Mouse (Mus musculus): ENCODE measurements around the gene Atp2b4. TPM values are rescaled to one million over a fixed set of nuclear protein-coding genes. Genes with fewer than 3 reads are reported as not detected.
"Not testable (repeated sequence)": the region's sequence is repeated elsewhere in the genome, so short reads cannot be mapped to it uniquely, and the experiment has no call there.

The Atp2b4 gene
- polyA plus RNA-seq, 1 experiment from 2014 or later = 13.9 TPM

GRCm38 (mm10) chr1:133715191-133715590 lies 85.7 kb downstream of the Atp2b4 start:
- H3K36me3 ChIP-seq = peaks cover 65% of the 10 kb centered on the region
- no peaks in the 10 kb centered on the region for H3K27me3 ChIP-seq (replicated peaks)
- H3K4me2 ChIP-seq = no peak overlapping the region
- no peaks in the 10 kb centered on the region for H3K9me3 ChIP-seq
- H3K4me1 ChIP-seq = peaks cover 24% of the 10 kb centered on the region
- no peak overlapping the region for H3K27ac ChIP-seq (replicated peaks)
- WGBS = 59% methylated on average over 1 of the region's 1 CpGs
- no peak overlapping the region for H3K4me3 ChIP-seq
- no peak overlapping the region for H3K9ac ChIP-seq
- ATAC-seq (ENCODE audit: extremely low read depth, insufficient number of reproducible peaks, low FRiP score, low TSS enrichment) = no peak

DNA sequence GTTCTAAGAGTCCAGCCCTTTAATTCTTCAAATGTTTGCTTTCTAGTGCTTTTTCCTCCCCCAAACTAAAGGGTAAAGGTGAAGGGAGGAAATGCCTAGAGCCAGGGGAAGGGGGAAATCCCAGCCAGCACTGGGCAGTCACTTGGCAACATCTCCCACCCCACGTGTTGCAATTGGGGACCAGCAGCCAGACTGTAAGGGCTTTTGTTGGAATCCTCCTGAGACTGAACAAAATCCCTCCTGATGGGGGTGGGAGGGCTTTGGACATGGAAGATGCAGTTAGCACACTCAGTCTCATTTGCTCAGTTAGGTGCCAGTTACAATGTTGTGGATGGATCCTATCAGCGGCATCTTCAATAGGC lies 87.9 kb downstream of the Atp2b4 start:
- Histone ChIP-seq H3K9ac (no peak overlapping the region), H3K4me2 (no peak overlapping the region), H3K27me3 (replicated peaks) (no peaks in the 10 kb centered on the region), H3K4me1 (peaks cover 24% of the 10 kb centered on the region), H3K27ac (replicated peaks) (no peak overlapping the region), H3K36me3 (peaks cover 64% of the 10 kb centered on the region), H3K4me3 (no peak overlapping the region), H3K9me3 (no peaks in the 10 kb centered on the region)
- 35% methylated on average over 2 of the region's 2 CpGs for WGBS
- ATAC-seq (ENCODE audit: extremely low read depth, insufficient number of reproducible peaks, low FRiP score, low TSS enrichment) = no peak

DNA sequence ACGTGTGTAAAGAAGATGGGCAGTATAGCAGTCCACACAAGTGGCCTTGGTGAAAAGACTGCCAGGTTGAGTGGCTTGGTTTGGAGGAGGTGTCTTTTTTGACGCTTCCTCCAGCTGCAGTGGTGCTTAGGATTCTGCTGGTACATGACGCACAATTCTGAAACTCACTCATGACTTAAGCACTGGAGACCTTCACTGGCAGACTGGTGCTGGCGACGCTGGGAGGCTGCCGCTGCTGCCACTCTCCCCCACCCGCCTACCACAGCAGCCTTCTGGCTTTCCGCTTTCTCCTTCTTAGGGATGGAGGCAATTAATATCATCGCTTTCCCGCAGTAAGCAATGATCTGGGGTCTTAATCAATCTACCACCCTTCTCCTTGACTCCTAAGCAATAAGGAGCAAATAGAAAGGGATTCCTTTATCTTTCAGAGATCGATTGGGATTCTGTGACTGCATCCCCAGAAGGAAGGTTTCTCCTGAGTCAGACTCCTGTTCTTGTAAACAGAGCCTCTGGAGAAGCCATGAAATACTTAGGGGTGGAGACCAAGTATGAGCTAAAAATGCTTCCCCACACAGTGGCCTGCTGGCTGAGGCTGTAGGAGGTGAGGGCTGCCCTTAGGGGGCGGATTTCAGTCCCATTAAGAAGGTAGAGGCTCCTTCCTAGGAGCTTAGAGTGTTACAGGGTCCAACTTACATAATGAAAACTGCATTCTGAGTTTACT lies 88.4 kb downstream of the Atp2b4 start:
- no peak for ATAC-seq (ENCODE audit: extremely low read depth, insufficient number of reproducible peaks, low FRiP score, low TSS enrichment)
- no peak overlapping the region for H3K9ac ChIP-seq
- H3K4me1 ChIP-seq = peaks cover 24% of the 10 kb centered on the region
- peaks cover 64% of the 10 kb centered on the region for H3K36me3 ChIP-seq
- no peak overlapping the region for H3K4me2 ChIP-seq
- no peak overlapping the region for H3K27ac ChIP-seq (replicated peaks)
- no peaks in the 10 kb centered on the region for H3K27me3 ChIP-seq (replicated peaks)
- WGBS = 68% methylated on average over 12 of the region's 12 CpGs
- no peak overlapping the region for H3K4me3 ChIP-seq
- no peaks in the 10 kb centered on the region for H3K9me3 ChIP-seq

DNA sequence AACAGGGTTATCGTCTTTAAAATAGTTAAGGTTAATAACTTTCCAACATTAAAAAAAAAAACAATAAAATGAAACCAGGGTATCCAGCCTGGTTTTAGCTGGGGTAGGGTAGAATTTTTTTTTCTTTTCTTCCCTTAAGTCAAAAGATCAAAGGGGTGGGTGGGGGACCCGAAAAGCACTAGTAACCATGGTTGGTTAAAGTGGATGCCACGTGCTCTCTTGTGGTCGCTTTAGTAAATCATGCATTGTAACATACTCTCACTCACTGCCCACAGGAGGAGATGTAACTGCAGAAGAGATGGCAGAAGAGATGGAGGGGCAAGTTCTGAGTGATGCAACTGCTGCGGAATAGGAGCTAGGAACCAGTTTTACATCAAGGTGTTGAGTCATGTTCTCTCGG lies 89.5 kb downstream of the Atp2b4 start:
- Histone ChIP-seq H3K4me3 (no peak overlapping the region), H3K4me2 (no peak overlapping the region), H3K9me3 (no peaks in the 10 kb centered on the region), H3K9ac (no peak overlapping the region), H3K36me3 (peaks cover 64% of the 10 kb centered on the region), H3K27ac (replicated peaks) (no peak overlapping the region), H3K27me3 (replicated peaks) (no peaks in the 10 kb centered on the region), H3K4me1 (peaks cover 23% of the 10 kb centered on the region)
- ATAC-seq (ENCODE audit: extremely low read depth, insufficient number of reproducible peaks, low FRiP score, low TSS enrichment) = no peak
- 67% methylated on average over 6 of the region's 6 CpGs for WGBS

DNA sequence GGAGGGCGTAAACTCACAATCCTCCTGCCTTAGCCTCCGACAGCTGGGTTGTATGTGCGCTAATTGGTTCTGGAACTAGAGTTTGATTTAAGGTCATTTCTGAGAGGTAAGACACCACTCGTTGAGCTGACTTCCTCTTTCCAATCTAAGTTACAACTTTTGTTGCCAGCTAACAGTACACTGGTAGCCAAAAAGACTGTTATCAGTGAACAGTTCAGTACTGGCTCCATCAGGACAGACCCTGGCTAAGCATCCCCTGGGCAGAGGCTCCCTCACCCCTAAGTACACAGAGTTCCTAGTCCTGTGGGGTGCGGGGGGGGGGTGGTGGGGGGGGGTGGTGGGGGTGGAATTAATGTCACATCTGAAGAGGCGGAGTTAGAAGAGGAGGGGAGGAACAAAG lies 89.9 kb downstream of the Atp2b4 start:
- Histone ChIP-seq H3K9ac (no peak overlapping the region), H3K27me3 (replicated peaks) (no peaks in the 10 kb centered on the region), H3K27ac (replicated peaks) (no peak overlapping the region), H3K36me3 (peaks cover 66% of the 10 kb centered on the region), H3K4me3 (no peak overlapping the region), H3K9me3 (no peaks in the 10 kb centered on the region), H3K4me2 (no peak overlapping the region), H3K4me1 (peaks cover 19% of the 10 kb centered on the region)
- no peak for ATAC-seq (ENCODE audit: extremely low read depth, insufficient number of reproducible peaks, low FRiP score, low TSS enrichment)
- WGBS = 69% methylated on average over 6 of the region's 6 CpGs

DNA sequence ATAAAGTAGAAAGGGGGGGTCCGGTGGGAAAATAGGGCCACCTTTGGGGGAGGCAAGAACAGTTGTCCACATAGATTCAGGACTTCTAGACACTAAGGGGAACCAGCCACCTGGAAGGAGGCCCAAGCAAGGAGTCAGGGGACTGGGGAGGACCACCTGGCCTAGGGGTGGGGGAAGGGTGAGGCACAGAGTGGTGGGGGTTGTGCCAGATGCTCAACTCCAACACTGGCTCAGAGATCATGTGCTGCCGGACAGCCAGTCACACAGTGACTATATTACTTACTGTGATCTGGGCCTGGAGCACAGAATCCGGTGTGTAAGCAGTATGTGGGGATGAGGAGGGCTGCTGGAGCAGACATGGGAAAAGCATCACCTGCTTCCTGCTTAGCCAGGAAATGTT lies 91.5 kb downstream of the Atp2b4 start:
- no peak for ATAC-seq (ENCODE audit: extremely low read depth, insufficient number of reproducible peaks, low FRiP score, low TSS enrichment)
- H3K36me3 ChIP-seq = peaks cover 65% of the 10 kb centered on the region

GRCm38 (mm10) chr1:133701824-133702223 lies 99.0 kb downstream of the Atp2b4 start:
- not testable (repeated sequence) for H3K4me2 ChIP-seq; H3K27ac ChIP-seq (replicated peaks); H3K27me3 ChIP-seq (replicated peaks); H3K4me3 ChIP-seq; ATAC-seq (ENCODE audit: extremely low read depth, insufficient number of reproducible peaks, low FRiP score, low TSS enrichment); H3K9ac ChIP-seq; H3K4me1 ChIP-seq; H3K9me3 ChIP-seq
- WGBS = 14% methylated on average over 1 of the region's 2 CpGs
- peaks cover 39% of the 10 kb centered on the region for H3K36me3 ChIP-seq

More for the DNA sequence above, 91.5 kb downstream of the Atp2b4 start:
- H3K9me3 ChIP-seq = no peaks in the 10 kb centered on the region
- WGBS = 82% methylated on average over 3 of the region's 3 CpGs
- H3K27me3 ChIP-seq (replicated peaks) = no peaks in the 10 kb centered on the region
- no peak overlapping the region for H3K27ac ChIP-seq (replicated peaks)
- H3K9ac ChIP-seq = no peak overlapping the region
- no peak overlapping the region for H3K4me2 ChIP-seq
- peaks cover 14% of the 10 kb centered on the region for H3K4me1 ChIP-seq
- H3K4me3 ChIP-seq = no peak overlapping the region

- Histone ChIP-seq H3K9ac (no peak overlapping the region), H3K4me3 (no peak overlapping the region), H3K9me3 (no peaks in the 10 kb centered on the region), H3K4me1 (peaks cover 40% of the 10 kb centered on the region), H3K4me2 (no peak overlapping the region), H3K27me3 (replicated peaks) (no peaks in the 10 kb centered on the region), H3K36me3 (peaks cover 11% of the 10 kb centered on the region), H3K27ac (replicated peaks) (no peak overlapping the region)
- no peak for ATAC-seq (ENCODE audit: extremely low read depth, insufficient number of reproducible peaks, low FRiP score, low TSS enrichment)
- 92% methylated on average over 12 of the region's 12 CpGs for WGBS
Measured at GRCm38 (mm10) chr1:133697935-133698620, 102.8 kb downstream of the Atp2b4 start.

DNA sequence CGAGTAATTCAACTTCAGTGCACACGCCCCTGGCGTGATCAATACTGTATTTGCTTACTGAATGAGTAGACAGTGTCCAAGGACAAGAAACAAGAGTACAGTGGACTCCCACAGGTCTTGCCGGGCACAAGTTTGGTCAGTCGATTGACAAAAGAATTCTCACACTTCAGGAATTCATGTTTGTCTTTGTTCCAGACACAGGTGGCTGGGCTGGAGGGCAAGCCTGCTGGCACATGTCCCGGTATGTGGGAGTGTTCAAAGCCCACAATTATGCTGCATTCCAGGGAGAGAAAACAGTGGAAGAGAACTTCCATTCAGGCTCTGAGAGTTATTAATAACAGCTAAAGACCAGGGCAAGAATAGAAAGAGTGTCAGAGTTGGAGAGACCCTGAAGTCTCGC lies 104.9 kb downstream of the Atp2b4 start:
- Histone ChIP-seq H3K9ac (peak overlapping the region; percentile 50; the same call in 1 of the 2 replicates), H3K27me3 (replicated peaks) (no peaks in the 10 kb centered on the region), H3K4me3 (no peak overlapping the region), H3K36me3 (no peaks in the 10 kb centered on the region), H3K4me1 (peaks cover 51% of the 10 kb centered on the region), H3K9me3 (no peaks in the 10 kb centered on the region), H3K4me2 (peak overlapping the region; percentile 24), H3K27ac (replicated peaks) (peak overlapping the region; percentile 91)
- ATAC-seq (ENCODE audit: extremely low read depth, insufficient number of reproducible peaks, low FRiP score, low TSS enrichment) = no peak; the same call in 1 of the 2 replicates
- WGBS = 32% methylated on average over 7 of the region's 7 CpGs

- Histone ChIP-seq H3K4me1 (peaks cover 54% of the 10 kb centered on the region), H3K27me3 (replicated peaks) (no peaks in the 10 kb centered on the region), H3K4me3 (no peak overlapping the region), H3K9me3 (no peaks in the 10 kb centered on the region), H3K9ac (peak overlapping the region; percentile 4; the same call in 1 of the 2 replicates), H3K36me3 (no peaks in the 10 kb centered on the region), H3K4me2 (no peak overlapping the region), H3K27ac (replicated peaks) (peak overlapping the region; percentile 91)
- no peak for ATAC-seq (ENCODE audit: extremely low read depth, insufficient number of reproducible peaks, low FRiP score, low TSS enrichment)
- 83% methylated on average over 1 of the region's 1 CpGs for WGBS
Measured at GRCm38 (mm10) chr1:133694876-133695275, 106.0 kb downstream of the Atp2b4 start.

DNA sequence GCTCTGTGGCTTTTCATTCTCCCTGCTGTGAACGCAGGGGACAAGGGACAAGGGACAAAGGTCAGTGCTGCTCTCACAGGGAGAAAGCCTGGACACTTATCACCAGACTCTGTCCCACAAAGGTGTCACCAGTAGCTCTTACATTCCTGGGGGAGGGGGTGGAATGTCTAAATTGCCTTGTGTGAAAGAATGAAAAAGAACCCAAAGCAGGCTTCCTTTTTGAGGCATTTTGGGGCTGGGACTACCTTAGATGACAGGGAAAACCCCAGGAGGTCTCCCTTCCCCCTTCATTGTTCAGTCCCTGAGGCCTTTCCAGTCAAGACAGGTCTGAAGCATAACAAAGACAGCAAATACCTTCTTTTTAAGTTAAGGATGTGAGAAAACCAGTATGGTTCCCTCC lies 106.5 kb downstream of the Atp2b4 start:
- peak overlapping the region; percentile 91 for H3K27ac ChIP-seq (replicated peaks)
- no peaks in the 10 kb centered on the region for H3K9me3 ChIP-seq
- ATAC-seq (ENCODE audit: extremely low read depth, insufficient number of reproducible peaks, low FRiP score, low TSS enrichment) = no peak
- peak overlapping the region; percentile 4 for H3K9ac ChIP-seq
- no peaks in the 10 kb centered on the region for H3K36me3 ChIP-seq
- 11% methylated on average over 1 of the region's 1 CpGs for WGBS
- H3K27me3 ChIP-seq (replicated peaks) = no peaks in the 10 kb centered on the region
- peaks cover 57% of the 10 kb centered on the region for H3K4me1 ChIP-seq
- no peak overlapping the region for H3K4me3 ChIP-seq
- no peak overlapping the region for H3K4me2 ChIP-seq
